Mouse (Mus musculus): ENCODE data around the gene Gna15.
A peak's percentile ranks its signal among the peaks of the same experiment; 100 is the strongest.

Gna15 gene

DNA sequence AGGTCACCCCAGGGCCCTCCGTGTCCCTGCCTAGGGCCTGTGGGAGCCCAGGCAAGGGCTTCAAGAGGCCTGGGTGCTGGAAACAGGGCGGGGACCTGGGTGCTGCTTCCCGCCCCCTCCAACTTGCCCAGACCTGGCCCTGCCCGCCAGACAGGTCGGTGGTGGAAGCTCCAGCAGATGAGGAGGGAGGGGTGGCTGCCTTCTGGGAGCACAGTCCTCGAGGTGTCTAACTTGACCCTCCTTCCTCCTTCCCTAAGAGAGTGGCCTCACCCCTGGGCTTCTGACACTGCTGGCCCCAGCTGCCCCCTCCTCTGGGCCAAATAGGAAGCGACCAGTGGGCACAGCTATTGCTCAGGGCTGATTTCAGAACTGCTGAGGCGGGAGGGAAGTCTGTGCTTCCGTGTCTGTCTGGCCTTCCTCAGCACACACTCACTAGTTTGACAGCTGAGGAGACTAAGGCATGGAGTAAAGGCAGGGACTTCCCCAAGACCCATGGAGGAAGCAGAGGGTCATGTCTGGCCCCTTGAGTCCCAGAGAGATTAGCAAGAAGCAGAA, at the start of gene Gna15:
TSS of gene Gna15 (minus strand) at position 175 of the 555 bp plus-strand sequence.
- TF ChIP-seq GATA4 (IDR thresholded peaks at IDR 0.05; ENCODE audit: insufficient replicate concordance, low read length), result no peak

DNA sequence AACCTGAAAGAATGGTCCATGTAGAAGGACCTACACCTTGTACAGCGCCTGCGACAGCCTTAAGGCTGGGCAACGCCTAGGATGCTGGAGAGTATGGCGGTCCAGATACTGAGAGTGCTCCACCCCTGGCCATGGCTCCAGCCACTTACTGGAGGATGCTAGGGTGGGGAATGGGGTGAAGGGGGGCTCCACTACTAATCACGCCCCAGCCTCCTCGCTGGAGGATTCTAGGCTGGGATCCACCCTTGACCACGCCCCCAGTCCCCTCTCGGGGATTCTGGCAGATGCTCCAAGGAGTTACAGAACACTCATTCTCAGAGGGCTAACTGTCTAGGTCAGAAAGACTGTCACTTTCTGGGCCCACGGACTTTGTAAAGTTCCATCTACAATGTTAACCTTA, 49.0 kb upstream of the Gna15 start:
- TF ChIP-seq GATA4 (IDR thresholded peaks at IDR 0.05; ENCODE audit: insufficient replicate concordance, low read length), result no peak

DNA sequence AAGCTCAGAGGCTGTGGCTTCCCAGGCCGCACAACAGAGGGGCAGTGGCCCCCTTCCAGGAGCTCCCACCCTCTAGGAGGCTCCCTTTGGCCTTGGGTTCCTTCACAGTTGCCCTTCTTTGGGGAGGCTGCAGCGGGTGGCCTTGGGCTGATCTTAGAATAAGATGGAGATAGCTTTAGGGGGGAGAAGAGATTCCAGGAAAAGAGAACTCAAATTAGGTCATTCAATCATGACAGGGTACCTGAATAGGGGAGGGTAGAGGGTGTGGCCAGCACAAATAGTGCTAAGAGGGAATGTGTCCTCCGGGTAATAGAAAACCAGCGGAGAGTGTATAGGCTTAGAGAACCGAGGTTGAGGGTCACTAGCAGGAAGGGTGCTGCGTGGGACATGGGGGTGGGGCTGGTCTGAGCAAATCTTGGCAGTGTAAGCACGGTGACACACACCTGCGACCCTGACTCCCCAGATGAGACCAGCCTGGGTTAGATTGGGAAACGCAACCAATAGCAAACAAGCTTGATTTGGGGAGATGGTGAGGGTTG, 48.2 kb upstream of the Gna15 start:
- no peak for TF ChIP-seq GATA4 (IDR thresholded peaks at IDR 0.05; ENCODE audit: insufficient replicate concordance, low read length)

DNA sequence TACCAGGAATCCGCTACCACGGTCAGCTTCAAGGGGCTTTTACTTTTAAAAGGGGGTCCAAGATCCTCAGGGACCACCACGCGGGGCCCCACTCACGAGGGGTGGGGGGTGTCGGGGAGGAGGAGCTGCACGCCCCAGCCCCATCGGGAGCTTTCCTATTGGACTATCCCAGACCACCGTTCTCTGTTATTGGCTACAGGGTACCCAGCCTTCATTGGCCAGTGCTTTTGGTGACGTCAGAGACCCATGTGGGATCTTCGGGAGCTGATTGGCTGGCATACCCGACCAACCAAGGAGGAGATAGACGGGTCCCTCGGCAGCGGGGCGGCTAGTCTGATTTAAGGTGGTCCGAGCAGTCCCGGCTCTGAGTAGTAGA, 47.5 kb upstream of the Gna15 start:
- TF ChIP-seq GATA4 (IDR thresholded peaks at IDR 0.05; ENCODE audit: insufficient replicate concordance, low read length), result 0 out of 2 replicates have a peak, but pooled peaks have one; percentile 11

GRCm38 (mm10) chr10:81570831-81571500, 46.9 kb upstream of the Gna15 start:
- no peak for TF ChIP-seq GATA4 (IDR thresholded peaks at IDR 0.05; ENCODE audit: insufficient replicate concordance, low read length)

GRCm38 (mm10) chr10:81570238-81570800, 46.3 kb upstream of the Gna15 start:
- no peak for TF ChIP-seq GATA4 (IDR thresholded peaks at IDR 0.05; ENCODE audit: insufficient replicate concordance, low read length)

DNA sequence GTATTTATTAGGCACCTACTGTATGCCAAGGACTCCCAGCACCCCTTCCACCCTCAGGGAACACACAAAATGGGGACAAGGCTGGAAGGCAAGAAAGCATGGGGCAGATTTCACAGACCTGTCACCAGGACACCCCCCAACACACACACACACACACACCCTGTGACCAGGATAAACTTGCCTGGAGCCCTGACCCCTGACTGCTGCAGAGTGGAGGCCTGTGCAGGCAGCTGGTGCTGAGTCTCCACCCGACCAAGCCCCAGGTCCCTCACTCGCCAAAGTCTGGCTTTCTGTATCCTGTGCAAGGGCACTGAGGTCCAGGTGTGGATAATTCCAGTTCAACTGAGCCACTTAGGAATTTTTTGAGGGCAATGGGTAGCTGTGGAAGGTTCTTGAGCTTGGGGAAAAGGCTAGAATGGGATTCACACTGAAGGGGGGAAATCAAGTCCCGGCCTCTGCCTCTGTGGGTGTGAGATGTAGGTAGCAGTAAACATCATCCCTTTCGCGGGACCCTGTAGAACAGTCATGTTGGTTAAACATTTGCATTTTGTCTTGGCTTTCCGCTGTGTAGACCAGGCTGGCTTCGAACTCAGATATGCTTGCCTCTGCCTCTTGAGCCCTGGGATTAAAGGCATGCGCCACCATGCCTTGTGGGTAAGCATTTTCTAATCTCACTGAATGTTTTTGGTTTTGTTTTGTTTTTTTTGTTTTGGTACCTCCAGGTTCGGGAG, 45.6 kb upstream of the Gna15 start:
- TF ChIP-seq GATA4 (IDR thresholded peaks at IDR 0.05; ENCODE audit: insufficient replicate concordance, low read length), result no peak

DNA sequence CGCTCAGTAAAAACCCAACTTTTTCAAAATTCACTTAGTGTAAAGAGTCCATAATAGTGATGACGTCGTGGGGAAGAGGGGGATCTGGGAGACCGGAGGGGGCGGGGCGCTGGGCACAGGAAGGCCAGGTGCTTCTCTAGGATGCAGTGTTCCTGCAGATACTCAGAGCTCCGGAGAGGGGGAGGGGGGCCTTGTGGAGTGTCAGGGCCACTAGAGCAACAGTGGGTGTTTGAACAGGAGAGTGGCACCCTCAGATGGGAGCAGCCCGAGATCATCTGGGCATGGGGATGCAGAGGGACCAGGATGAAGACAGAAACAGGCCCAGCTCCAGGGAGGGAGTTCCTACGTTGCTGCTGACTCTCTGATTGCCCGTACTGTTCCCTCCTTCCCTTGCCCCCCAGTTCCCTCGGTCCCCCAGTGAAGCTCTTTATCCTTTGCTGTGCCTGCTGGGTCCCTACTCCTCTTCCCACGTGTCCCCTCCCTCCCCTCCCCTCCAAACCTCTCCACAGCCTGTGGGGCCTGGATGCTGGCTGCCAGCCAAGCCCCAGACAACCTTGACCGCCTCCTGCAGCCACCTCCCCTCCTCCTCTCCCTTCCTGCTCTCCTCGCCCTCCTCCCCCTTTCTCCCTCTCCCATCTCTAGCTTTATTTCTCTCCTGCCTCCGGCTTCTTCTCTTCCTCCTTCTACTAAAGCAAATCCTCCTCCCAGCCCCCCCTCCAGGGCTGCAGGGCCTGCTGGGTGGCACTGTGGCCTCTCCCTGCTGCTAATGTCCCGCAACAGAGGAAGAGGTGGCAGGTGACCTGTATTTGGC, 44.6 kb upstream of the Gna15 start:
- no peak for TF ChIP-seq GATA4 (IDR thresholded peaks at IDR 0.05; ENCODE audit: insufficient replicate concordance, low read length)

- no peak for TF ChIP-seq GATA4 (IDR thresholded peaks at IDR 0.05; ENCODE audit: insufficient replicate concordance, low read length)
These were observed 41.5 kb upstream of the Gna15 start for GRCm38 (mm10) chr10:81565257-81566228.

DNA sequence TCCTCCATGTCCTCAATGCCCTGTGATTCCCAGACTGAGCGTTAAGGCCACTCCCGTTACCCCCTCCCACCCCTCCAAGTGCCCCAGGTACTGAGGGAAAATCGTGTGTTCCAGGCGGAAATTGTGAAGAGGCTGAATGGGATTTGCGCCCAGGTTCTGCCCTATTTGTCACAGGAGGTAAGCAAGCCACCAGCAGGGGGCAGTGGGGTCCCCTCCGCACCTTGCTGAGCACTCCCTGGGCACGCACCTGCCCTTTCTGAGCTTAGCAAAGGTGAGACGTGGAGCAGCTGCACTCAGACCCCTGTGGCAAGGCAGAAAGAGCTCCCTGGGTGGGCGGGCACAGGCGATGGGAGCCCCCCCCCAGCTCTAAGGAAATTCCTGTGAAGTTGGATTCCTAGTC, 40.7 kb upstream of the Gna15 start:
- no peak for TF ChIP-seq GATA4 (IDR thresholded peaks at IDR 0.05; ENCODE audit: insufficient replicate concordance, low read length)

DNA sequence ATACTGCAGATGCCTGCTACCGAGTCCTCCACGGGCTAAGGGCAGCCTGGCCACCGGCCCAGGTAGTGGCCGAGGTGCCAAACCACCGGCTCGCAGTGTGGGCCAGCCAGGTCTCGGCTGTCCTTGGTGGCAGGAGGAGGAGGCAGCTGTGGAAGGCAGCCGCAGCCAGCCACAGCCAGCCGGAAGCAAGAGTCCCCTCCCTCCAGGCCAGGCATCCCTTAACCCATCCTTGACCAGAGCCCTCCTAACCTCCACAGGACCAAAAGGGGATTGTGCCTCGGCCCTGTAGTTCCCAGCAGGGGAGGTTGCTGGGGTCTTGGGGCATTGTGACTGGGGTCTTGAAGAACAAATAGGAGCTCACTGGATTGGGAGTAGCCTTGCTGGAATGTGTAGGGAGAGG, 40.2 kb upstream of the Gna15 start:
- TF ChIP-seq GATA4 (IDR thresholded peaks at IDR 0.05; ENCODE audit: insufficient replicate concordance, low read length), result no peak

GRCm38 (mm10) chr10:81563481-81563880, 39.5 kb upstream of the Gna15 start:
- no peak for TF ChIP-seq GATA4 (IDR thresholded peaks at IDR 0.05; ENCODE audit: insufficient replicate concordance, low read length)

DNA sequence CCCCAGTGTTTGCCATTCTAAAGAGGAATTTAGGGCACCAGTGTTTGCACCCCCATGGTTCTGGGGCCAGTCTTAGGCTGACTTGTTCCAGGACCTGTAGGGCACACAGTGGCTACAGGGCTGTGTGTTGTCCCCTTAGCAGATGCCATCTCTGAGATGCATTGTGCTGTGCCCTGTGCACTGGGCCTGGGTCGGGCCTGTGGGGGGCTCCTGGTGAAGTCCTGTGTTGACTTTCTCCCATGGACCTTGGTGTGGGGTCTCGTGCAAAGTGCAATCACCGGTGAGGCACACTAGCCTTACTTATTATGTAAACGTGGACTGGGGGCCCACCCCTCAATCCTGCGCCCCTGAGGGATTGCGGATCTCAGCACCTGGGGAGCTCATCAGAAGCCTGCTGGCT, 38.4 kb upstream of the Gna15 start:
- TF ChIP-seq GATA4 (IDR thresholded peaks at IDR 0.05; ENCODE audit: insufficient replicate concordance, low read length), result no peak

Measured in liver, adult (tissue).